Mouse (Mus musculus) C2C12 (cell line): ENCODE data around the gene Ugt1a10. TPM values are rescaled to one million over a fixed set of nuclear protein-coding genes. Genes with fewer than 3 reads are reported as not detected.

Experiments
- H3K27me3 ChIP-seq: one replicate; pipeline ENCODE4 v1.6.1; 2011; ENCODE audit not compliant: control insufficient read depth, insufficient read depth, insufficient read length
- H3K36me3 ChIP-seq: one replicate; pipeline ENCODE4 v1.6.1; 2011; ENCODE audit not compliant: control insufficient read depth, insufficient read depth
- H3K4me3 ChIP-seq: one replicate; pipeline ENCODE4 v1.5.1; 2011; ENCODE audit warnings: mild to moderate bottlenecking, control low read depth; ENCODE audit not compliant: poor library complexity, insufficient read depth, severe bottlenecking
- H3K79me2 ChIP-seq: one replicate; pipeline ENCODE4 v1.6.1; 2011; ENCODE audit not compliant: control insufficient read depth, insufficient read depth
- H3K79me3 ChIP-seq: one replicate; pipeline ENCODE4 v1.6.1; 2011; ENCODE audit warnings: low read depth, control low read depth
- H3ac ChIP-seq: one replicate; pipeline ENCODE3; 2011; ENCODE audit warnings: low read depth; ENCODE audit not compliant: control insufficient read depth, insufficient read length
- CEBPB ChIP-seq: IDR thresholded peaks from one replicate; pipeline ENCODE4 v1.6.1; 2011; ENCODE audit warnings: low read depth, mild to moderate bottlenecking, control low read depth, moderate library complexity
- CTCF ChIP-seq: IDR thresholded peaks from one replicate; pipeline ENCODE4 v1.5.1; 2011; ENCODE audit not compliant: control insufficient read depth, insufficient read depth, insufficient read length
- FOSL1 ChIP-seq: IDR thresholded peaks from one replicate; pipeline ENCODE4 v1.8.0; 2011; ENCODE audit warnings: mild to moderate bottlenecking, low read length; ENCODE audit not compliant: poor library complexity, insufficient read depth, severe bottlenecking
- MAX ChIP-seq: IDR thresholded peaks from one replicate; pipeline ENCODE4 v1.6.1; 2011; ENCODE audit warnings: mild to moderate bottlenecking, control low read depth
- MYOD1 ChIP-seq: IDR thresholded peaks from one replicate; pipeline ENCODE4 v1.6.1; 2011; ENCODE audit warnings: low read depth; ENCODE audit not compliant: control insufficient read depth, insufficient read length
- MYOG ChIP-seq: IDR thresholded peaks from one replicate; pipeline ENCODE4 v1.6.1; 2011; ENCODE audit not compliant: control insufficient read depth, insufficient read length; ENCODE audit errors: extremely low read depth
- USF1 ChIP-seq: IDR thresholded peaks from one replicate; pipeline ENCODE4 v1.6.1; 2011; ENCODE audit warnings: low read depth, mild to moderate bottlenecking, control low read depth, moderate library complexity
- polyA plus RNA-seq: library from polyadenylated mRNA; unstranded; fragments of >200 nt; fragmentation: generic; extraction: Trizol; gene quantifications from one replicate; pipeline ENCODE4 v1.2.1, GENCODE M21; 2012; ENCODE audit warnings: missing spikeins

Gene Ugt1a10
- polyA plus RNA-seq, 1 experiment = not detected

GRCm38 (mm10) chr1:88245881-88246280 lies 190.7 kb downstream of the Ugt1a10 start:
- no peaks in the 10 kb centered on the region for H3K36me3 ChIP-seq
- no peak overlapping the region for H3ac ChIP-seq
- no peaks in the 10 kb centered on the region for H3K79me3 ChIP-seq
- no peak for TF ChIP-seq MYOD1
- no peak for TF ChIP-seq MYOG
- no peak for TF ChIP-seq CEBPB
- no peak for TF ChIP-seq FOSL1
- TF ChIP-seq USF1 = no peak
- no peak for TF ChIP-seq CTCF
- TF ChIP-seq MAX = no peak
- no peaks in the 10 kb centered on the region for H3K79me2 ChIP-seq
- H3K4me3 ChIP-seq = no peak overlapping the region
- H3K27me3 ChIP-seq = peaks cover 26% of the 10 kb centered on the region

- Histone ChIP-seq H3K79me2 (no peaks in the 10 kb centered on the region), H3K27me3 (peaks cover 26% of the 10 kb centered on the region), H3K79me3 (no peaks in the 10 kb centered on the region), H3K4me3 (no peak overlapping the region), H3K36me3 (no peaks in the 10 kb centered on the region), H3ac (no peak overlapping the region)
- TF ChIP-seq USF1 (no peak), FOSL1 (no peak), CTCF (no peak), MYOG (no peak), CEBPB (no peak), MYOD1 (no peak), MAX (no peak)
Observed at GRCm38 (mm10) chr1:88246386-88246785, 191.2 kb downstream of the Ugt1a10 start.

- TF ChIP-seq CEBPB = no peak
- no peak for TF ChIP-seq MYOD1
- TF ChIP-seq MYOG = no peak
- TF ChIP-seq CTCF = no peak
- TF ChIP-seq MAX = no peak
- no peak for TF ChIP-seq FOSL1
- TF ChIP-seq USF1 = no peak
- no peaks in the 10 kb centered on the region for H3K36me3 ChIP-seq
- H3ac ChIP-seq = no peak overlapping the region
- H3K79me3 ChIP-seq = no peaks in the 10 kb centered on the region
- no peak overlapping the region for H3K4me3 ChIP-seq
- H3K27me3 ChIP-seq = peaks cover 27% of the 10 kb centered on the region
- H3K79me2 ChIP-seq = no peaks in the 10 kb centered on the region
Observed at GRCm38 (mm10) chr1:88247660-88248059, 192.5 kb downstream of the Ugt1a10 start.

GRCm38 (mm10) chr1:88248658-88249057 lies 193.5 kb downstream of the Ugt1a10 start:
- TF ChIP-seq CEBPB (no peak), MAX (no peak), CTCF (no peak), MYOG (no peak), USF1 (no peak), MYOD1 (no peak), FOSL1 (no peak)
- no peaks in the 10 kb centered on the region for H3K79me3 ChIP-seq
- no peaks in the 10 kb centered on the region for H3K36me3 ChIP-seq
- peaks cover 21% of the 10 kb centered on the region for H3K27me3 ChIP-seq
- no peaks in the 10 kb centered on the region for H3K79me2 ChIP-seq
- H3ac ChIP-seq = no peak overlapping the region
- H3K4me3 ChIP-seq = no peak overlapping the region

- H3K36me3 ChIP-seq = no peaks in the 10 kb centered on the region
- no peak for TF ChIP-seq USF1
- no peak for TF ChIP-seq MYOD1
- TF ChIP-seq CTCF = no peak
- no peak for TF ChIP-seq CEBPB
- H3ac ChIP-seq = no peak overlapping the region
- no peaks in the 10 kb centered on the region for H3K79me3 ChIP-seq
- no peak overlapping the region for H3K4me3 ChIP-seq
- peaks cover 17% of the 10 kb centered on the region for H3K27me3 ChIP-seq
- no peaks in the 10 kb centered on the region for H3K79me2 ChIP-seq
Observed at GRCm38 (mm10) chr1:88249596-88249995, 194.4 kb downstream of the Ugt1a10 start.

- no peaks in the 10 kb centered on the region for H3K36me3 ChIP-seq
- no peak overlapping the region for H3ac ChIP-seq
- H3K79me2 ChIP-seq = no peaks in the 10 kb centered on the region
- no peak overlapping the region for H3K4me3 ChIP-seq
- peaks cover 17% of the 10 kb centered on the region for H3K27me3 ChIP-seq
- TF ChIP-seq MAX (no peak), FOSL1 (no peak), CTCF (no peak), MYOG (no peak), USF1 (no peak), MYOD1 (no peak), CEBPB (no peak)
- H3K79me3 ChIP-seq = no peaks in the 10 kb centered on the region
Observed at GRCm38 (mm10) chr1:88250023-88250422, 194.8 kb downstream of the Ugt1a10 start.
